Mouse (Mus musculus): ENCODE results near the gene Slc45a1. TPM values are rescaled to one million over a fixed set of nuclear protein-coding genes. Genes with fewer than 3 reads are reported as not detected.
A peak's percentile ranks its signal among the peaks of the same experiment; 100 is the strongest.

Slc45a1 gene
- total RNA-seq (2015): not detected in 2 replicates
- not detected in 2 replicates for total RNA-seq (2017)

- ATAC-seq (ENCODE audit: poor library complexity, severe bottlenecking): no peak
Observed at GRCm38 (mm10) chr4:150651390-150652277, at the start of gene Slc45a1. Slc45a1 (minus strand) TSS chr4:150652174.

GRCm38 (mm10) chr4:150700849-150701248 is 48.9 kb upstream of the Slc45a1 start:
- ATAC-seq (ENCODE audit: poor library complexity, severe bottlenecking): peak; percentile 18; the same call in 1 of the 2 replicates

GRCm38 (mm10) chr4:150694434-150695108 is 42.6 kb upstream of the Slc45a1 start:
- ATAC-seq (ENCODE audit: poor library complexity, severe bottlenecking): peak; percentile 47

- 0 out of 2 replicates have a peak, but pooled peaks have one; percentile 27 for ATAC-seq (ENCODE audit: poor library complexity, severe bottlenecking)
Observed at GRCm38 (mm10) chr4:150692861-150693403, 41.0 kb upstream of the Slc45a1 start.

GRCm38 (mm10) chr4:150690759-150691158 is 38.8 kb upstream of the Slc45a1 start:
- no peak for ATAC-seq (ENCODE audit: poor library complexity, severe bottlenecking)

- ATAC-seq (ENCODE audit: poor library complexity, severe bottlenecking): no peak
Observed at GRCm38 (mm10) chr4:150689553-150689952, 37.6 kb upstream of the Slc45a1 start.

- ATAC-seq (ENCODE audit: poor library complexity, severe bottlenecking): no peak
Observed at GRCm38 (mm10) chr4:150687126-150687753, 35.3 kb upstream of the Slc45a1 start.

GRCm38 (mm10) chr4:150686538-150686937 is 34.6 kb upstream of the Slc45a1 start:
- no peak for ATAC-seq (ENCODE audit: poor library complexity, severe bottlenecking)

GRCm38 (mm10) chr4:150685778-150686493 is 34.0 kb upstream of the Slc45a1 start:
- no peak for ATAC-seq (ENCODE audit: poor library complexity, severe bottlenecking)

- peak; percentile 30; the same call in 1 of the 2 replicates for ATAC-seq (ENCODE audit: poor library complexity, severe bottlenecking)
Observed at GRCm38 (mm10) chr4:150685043-150685777, 33.2 kb upstream of the Slc45a1 start.

GRCm38 (mm10) chr4:150680373-150680772 is 28.4 kb upstream of the Slc45a1 start:
- ATAC-seq (ENCODE audit: poor library complexity, severe bottlenecking): no peak

- no peak for ATAC-seq (ENCODE audit: poor library complexity, severe bottlenecking)
Observed at GRCm38 (mm10) chr4:150678789-150679188, 26.8 kb upstream of the Slc45a1 start.

- no peak for ATAC-seq (ENCODE audit: poor library complexity, severe bottlenecking)
Observed at GRCm38 (mm10) chr4:150677846-150678224, 25.9 kb upstream of the Slc45a1 start.

- no peak for ATAC-seq (ENCODE audit: poor library complexity, severe bottlenecking)
Observed at GRCm38 (mm10) chr4:150677126-150677845, 25.3 kb upstream of the Slc45a1 start.

GRCm38 (mm10) chr4:150676029-150676428 is 24.1 kb upstream of the Slc45a1 start:
- no peak for ATAC-seq (ENCODE audit: poor library complexity, severe bottlenecking)

GRCm38 (mm10) chr4:150675274-150675673 is 23.3 kb upstream of the Slc45a1 start:
- ATAC-seq (ENCODE audit: poor library complexity, severe bottlenecking): no peak

- no peak for ATAC-seq (ENCODE audit: poor library complexity, severe bottlenecking)
Observed at GRCm38 (mm10) chr4:150665806-150666205, 13.8 kb upstream of the Slc45a1 start.

- no peak for ATAC-seq (ENCODE audit: poor library complexity, severe bottlenecking)
Observed at GRCm38 (mm10) chr4:150664726-150665125, 12.8 kb upstream of the Slc45a1 start.

GRCm38 (mm10) chr4:150663192-150663591 is 11.2 kb upstream of the Slc45a1 start:
- ATAC-seq (ENCODE audit: poor library complexity, severe bottlenecking): no peak; the same call in 1 of the 2 replicates

Data from megakaryocyte, adult 5-6 weeks (primary cell).